Mouse (Mus musculus): ENCODE measurements around the gene Cox6b1. TPM values are rescaled to one million over a fixed set of nuclear protein-coding genes. Genes with fewer than 3 reads are reported as not detected.

The Cox6b1 gene
- polyA plus RNA-seq (2014; fragmentation: Illumina TruSeq; extraction: RNeasy Lipid Tissue Mini Kit (QIAGEN cat#74804); ENCODE audit: low read depth, low replicate concordance): 967 TPM

DNA sequence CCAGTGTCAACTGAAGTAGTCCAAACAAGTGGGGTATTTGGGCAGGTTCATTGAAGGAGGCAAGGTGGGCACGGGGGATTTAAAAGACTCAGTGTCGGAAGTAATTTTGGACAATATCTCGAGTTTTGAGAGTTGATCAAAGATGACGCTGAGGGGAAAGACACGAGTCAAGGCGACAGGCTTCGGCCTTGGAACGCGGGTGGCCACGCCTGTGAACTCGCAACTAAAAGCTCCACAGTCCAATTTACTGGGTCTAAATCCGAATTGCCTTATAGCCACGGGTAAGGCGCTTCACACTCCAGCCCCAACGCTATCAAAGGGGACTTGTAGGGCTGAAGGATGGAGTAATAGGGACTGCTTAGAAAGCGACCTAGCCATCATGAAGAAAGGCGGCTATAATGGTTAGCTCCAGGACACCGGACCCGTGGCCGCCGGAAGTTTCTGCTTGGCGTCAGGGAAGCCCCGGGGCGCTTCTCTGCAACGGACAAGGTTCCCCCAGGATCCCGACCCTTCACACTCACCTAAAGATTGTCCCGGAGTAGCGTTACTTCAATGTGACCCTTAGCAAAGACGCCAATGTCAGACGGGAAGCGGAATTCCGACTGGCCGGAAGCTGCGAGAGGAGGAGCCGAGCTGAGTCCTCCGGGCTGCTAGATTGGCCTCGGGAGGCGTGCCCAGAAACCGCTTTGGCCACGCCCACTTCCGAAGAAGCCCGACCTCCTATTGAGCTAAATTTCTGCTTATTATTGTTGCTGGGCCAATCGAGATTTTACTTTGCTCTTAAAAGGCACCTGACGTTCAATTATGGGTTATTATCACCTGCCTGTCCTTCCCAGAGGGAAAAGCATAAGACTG, at the start of gene Cox6b1:
Gene Cox6b1 (minus strand): TSS at position 622 of the 855 bp plus-strand sequence.

DNA sequence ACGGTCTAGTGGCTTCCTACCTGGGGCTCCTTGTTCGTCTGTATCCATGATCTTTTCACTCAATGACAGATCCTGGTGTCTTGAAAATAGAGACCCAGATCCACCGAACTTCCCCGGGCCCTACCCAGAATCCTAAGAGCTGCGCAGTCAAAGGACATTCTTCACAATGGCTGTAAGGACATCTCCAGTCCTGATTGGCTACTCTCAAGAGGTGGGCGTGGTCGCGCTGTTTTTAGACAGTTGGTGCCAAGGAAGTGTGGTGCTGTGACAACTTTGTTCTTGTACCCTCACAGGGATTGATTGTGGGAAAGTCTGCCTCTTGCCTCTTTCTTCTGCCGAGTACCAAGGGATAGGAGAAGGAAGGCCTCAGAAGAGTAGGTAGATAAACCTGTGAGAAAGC, 45.5 kb upstream of the Cox6b1 start, which contains the start of gene Pmis2:
Gene Pmis2 (minus strand): TSS at position 126 of the 400 bp plus-strand sequence.

DNA sequence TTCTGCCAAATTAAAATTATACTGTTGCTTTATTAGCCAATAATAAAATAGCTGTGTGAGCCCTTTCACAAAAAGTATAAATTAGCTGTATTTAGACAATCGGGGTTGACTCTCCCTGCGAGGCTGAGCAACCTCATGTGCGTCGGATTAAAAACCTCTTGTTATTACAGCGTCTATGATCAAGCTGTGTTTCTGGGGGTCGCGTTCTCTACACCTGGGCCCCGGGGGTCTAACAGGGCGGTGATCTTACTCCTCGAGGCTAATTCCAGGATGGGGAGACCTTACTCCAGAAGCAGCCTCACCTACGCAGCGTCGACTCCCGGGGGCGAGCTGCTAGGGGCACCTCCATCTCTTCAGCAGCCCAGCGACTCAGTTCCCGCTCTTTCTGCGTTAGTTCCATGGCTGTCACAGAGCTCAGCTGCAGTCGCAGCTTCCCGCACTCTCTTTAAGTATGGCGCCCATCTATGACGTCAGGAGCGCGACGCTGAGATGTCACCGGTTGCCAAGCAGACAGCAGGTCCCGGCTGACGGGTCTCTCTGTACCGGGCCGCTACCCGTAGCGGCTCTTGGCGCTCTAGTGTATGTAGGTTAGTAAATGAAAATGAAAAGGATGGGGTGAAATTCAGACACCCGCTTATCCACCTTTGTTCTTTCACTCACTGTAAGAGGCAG, 38.7 kb upstream of the Cox6b1 start, which contains the start of gene Haus5:
Gene Haus5 (minus strand): TSS at position 466 of the 672 bp plus-strand sequence.

DNA sequence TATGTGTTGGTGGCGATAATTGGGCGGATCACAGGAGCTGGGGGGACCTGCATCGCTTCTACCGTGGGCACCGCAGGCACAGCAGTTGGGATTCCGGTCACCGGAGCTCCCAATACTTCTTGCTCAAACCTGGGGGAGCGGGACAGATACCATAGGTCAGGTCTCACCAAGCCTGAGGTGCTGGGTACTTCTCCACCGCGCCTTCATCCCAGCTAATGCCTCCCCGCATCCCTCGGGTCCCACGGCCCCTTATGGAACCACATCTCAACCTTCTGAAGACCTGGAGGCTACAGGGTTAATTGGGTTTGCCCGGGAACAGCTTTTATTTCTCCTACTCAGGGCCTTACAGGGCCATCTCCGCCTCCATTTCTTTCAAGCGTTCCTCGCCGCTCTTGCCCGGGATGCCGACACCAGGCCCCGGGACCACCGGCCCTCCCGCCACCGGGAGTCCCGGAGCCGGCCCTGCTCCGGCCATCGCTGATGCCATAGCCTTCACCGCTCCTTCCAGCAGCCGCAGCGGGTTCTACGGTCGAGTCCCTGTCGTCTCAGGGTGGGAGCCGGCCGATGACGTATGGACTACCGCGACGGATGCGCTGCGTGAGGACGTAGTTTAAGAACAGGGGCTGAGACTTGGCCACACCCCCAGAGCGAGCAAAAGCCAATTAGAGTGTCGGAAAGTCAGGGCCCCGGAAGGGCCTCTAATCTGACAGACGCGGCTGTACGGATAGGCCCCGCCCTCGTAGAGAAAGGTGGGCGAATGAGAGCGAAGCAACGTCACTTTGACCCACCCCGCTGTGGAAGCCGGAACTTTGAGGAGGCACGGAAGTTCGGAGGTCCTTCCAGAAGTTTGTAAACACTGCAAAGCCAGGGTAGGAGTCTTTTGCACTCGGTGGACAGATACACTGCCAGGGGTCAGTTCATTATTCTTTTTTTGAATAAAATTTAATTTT, 23.9 kb upstream of the Cox6b1 start, which contains the start of gene Rbm42:
Gene Rbm42 (minus strand): TSS at position 727 of the 950 bp plus-strand sequence.

DNA sequence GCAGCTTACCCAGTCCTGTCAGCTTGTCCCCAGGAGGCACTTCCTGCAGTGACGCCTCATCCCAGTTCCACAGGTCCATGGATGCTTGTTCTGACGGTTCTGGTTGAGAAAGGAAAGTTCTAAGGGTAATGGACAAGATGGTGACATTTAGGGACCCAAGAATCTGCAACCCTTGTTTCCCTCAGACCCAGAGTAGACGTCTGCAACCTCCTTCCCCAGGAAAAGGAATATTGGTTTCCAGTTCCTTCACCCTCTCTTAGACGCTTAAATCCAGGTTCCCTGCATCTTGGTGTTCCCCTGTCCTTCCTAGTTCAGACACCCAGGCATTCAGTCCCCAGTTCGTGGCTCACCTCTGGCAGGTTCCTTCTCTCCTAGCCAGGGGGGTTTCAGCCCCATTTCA, 9.8 kb upstream of the Cox6b1 start, which contains the start of gene Etv2:
Gene Etv2 (minus strand): TSS at position 101 of the 400 bp plus-strand sequence.

DNA sequence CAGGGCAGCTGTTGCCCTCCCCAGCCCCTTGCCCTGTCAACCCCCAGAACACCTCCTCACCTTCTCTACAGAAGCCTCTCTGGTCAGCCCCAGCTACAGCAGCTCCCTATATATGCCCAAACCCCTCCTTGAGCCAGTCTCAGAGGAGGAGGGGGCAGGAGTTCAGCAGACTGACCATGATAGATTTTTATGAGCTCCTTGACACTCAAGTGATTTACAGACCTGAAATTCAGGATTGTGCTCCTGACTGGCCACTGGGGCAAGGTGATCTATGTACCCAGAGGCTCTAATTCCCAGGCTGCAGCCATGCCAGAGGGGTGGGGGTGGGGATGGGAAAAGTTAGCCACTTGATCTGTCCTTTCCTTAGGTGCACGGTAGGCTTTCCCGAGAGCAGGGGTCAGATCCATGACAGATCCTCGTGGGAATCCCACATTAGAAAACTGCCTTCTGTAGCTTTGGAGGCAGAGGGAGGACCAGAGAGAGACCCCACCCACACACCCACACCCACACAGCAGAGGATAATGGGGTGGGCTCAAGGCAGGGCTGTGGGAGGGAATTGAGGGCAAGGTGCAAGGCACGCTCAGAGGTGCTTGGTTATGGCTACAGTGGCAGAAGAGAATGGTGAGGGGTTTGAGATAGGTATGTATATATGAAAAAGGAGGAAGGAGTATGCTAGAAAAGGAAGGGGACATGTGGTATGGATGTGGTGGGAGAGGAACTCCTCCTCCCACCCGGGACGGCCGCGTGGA, 13.1 kb downstream of the Cox6b1 start, which contains the start of gene Upk1a:
Gene Upk1a (minus strand): TSS at position 194 of the 749 bp plus-strand sequence.

DNA sequence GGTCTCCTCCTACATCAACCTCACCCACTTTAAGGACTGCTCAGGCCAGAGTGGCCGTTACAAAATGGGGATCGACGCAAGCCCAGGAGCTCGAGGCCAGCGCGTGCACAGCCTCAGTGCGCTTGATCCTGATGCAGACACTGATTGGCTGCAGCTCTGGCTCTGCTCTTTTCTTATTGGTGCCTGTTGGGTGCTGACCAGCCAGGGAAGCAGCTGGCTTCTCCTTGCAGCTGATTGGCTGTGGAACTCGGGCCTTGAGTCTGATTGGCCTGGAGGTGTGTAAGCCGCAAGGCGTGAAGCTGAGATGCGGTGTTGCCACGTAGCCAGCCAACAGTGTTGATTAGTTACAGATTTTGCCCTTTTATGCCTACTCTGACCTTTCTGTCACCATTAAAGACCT, 27.2 kb downstream of the Cox6b1 start, which contains the start of gene Zbtb32:
Gene Zbtb32 (minus strand): TSS at position 124 of the 400 bp plus-strand sequence.

DNA sequence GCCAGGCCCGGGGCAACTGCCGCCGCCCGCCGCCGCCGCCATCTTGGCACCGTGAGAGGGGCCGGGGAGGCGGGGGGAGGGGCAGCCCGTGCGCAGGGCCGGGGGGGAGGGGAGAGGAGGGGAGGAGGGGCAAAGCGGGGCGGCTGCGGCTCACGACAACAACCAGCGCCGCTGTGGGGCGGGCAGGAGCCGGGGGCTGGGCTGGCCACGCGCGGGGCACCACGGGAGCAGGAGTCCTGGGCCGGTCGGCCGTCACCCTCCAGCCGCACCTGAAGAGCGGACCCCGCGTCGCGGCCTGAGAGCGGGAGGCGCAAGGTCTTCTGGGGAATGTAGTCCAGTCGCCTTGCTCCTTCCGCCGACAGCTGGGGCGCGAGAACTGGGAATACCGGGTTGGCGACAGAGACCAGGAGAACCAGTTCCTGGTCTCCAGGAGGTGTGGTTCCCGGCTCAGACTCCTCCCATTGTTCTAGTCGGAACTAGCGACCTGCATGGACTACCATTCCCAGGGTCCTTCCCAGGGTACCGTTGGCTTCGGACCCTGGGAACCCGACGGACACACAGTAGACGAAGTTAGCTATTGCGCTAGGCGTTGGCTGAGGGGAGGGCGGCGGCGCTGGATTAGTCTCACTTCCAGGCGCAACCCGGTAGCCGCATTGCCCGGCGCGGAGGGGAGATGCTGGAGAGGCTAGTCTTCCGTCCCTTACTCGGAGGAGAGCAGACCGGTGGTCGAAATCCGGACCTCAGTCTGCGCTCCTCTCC, 37.1 kb downstream of the Cox6b1 start, which contains the start of gene Kmt2b:
Gene Kmt2b (minus strand): TSS at position 51 of the 759 bp plus-strand sequence.

Other genes starting within 250 kb of the Cox6b1 start
- gene Tyrobp, start 212.4 kb downstream of the Cox6b1 start, polyA plus RNA-seq (2014; fragmentation: Illumina TruSeq; extraction: RNeasy Lipid Tissue Mini Kit (QIAGEN cat#74804); ENCODE audit: low read depth, low replicate concordance): 6.5 TPM
- gene Hcst, start 206.3 kb downstream of the Cox6b1 start, polyA plus RNA-seq (2014; fragmentation: Illumina TruSeq; extraction: RNeasy Lipid Tissue Mini Kit (QIAGEN cat#74804); ENCODE audit: low read depth, low replicate concordance): not detected
- not detected for gene Nfkbid, start 204.4 kb downstream of the Cox6b1 start, polyA plus RNA-seq (2014; fragmentation: Illumina TruSeq; extraction: RNeasy Lipid Tissue Mini Kit (QIAGEN cat#74804); ENCODE audit: low read depth, low replicate concordance)
- gene Aplp1, start 180.6 kb downstream of the Cox6b1 start, polyA plus RNA-seq (2014; fragmentation: Illumina TruSeq; extraction: RNeasy Lipid Tissue Mini Kit (QIAGEN cat#74804); ENCODE audit: low read depth, low replicate concordance): not detected
- gene Kirrel2, start 168.5 kb downstream of the Cox6b1 start, polyA plus RNA-seq (2014; fragmentation: Illumina TruSeq; extraction: RNeasy Lipid Tissue Mini Kit (QIAGEN cat#74804); ENCODE audit: low read depth, low replicate concordance): not detected
- gene Nphs1, start 167.8 kb downstream of the Cox6b1 start, polyA plus RNA-seq (2014; fragmentation: Illumina TruSeq; extraction: RNeasy Lipid Tissue Mini Kit (QIAGEN cat#74804); ENCODE audit: low read depth, low replicate concordance): not detected
- gene Prodh2, start 132.5 kb downstream of the Cox6b1 start, polyA plus RNA-seq (2014; fragmentation: Illumina TruSeq; extraction: RNeasy Lipid Tissue Mini Kit (QIAGEN cat#74804); ENCODE audit: low read depth, low replicate concordance): 10.0 TPM
- not detected for gene Arhgap33, start 91.1 kb downstream of the Cox6b1 start, polyA plus RNA-seq (2014; fragmentation: Illumina TruSeq; extraction: RNeasy Lipid Tissue Mini Kit (QIAGEN cat#74804); ENCODE audit: low read depth, low replicate concordance)
- 13.0 TPM for gene Hspb6, start 74.0 kb downstream of the Cox6b1 start, polyA plus RNA-seq (2014; fragmentation: Illumina TruSeq; extraction: RNeasy Lipid Tissue Mini Kit (QIAGEN cat#74804); ENCODE audit: low read depth, low replicate concordance)
- 0.34 TPM for gene Proser3, start 73.9 kb downstream of the Cox6b1 start, polyA plus RNA-seq (2014; fragmentation: Illumina TruSeq; extraction: RNeasy Lipid Tissue Mini Kit (QIAGEN cat#74804); ENCODE audit: low read depth, low replicate concordance)
- 5.1 TPM for gene Lin37, start 66.3 kb downstream of the Cox6b1 start, polyA plus RNA-seq (2014; fragmentation: Illumina TruSeq; extraction: RNeasy Lipid Tissue Mini Kit (QIAGEN cat#74804); ENCODE audit: low read depth, low replicate concordance)
- gene U2af1l4, start 62.9 kb downstream of the Cox6b1 start, polyA plus RNA-seq (2014; fragmentation: Illumina TruSeq; extraction: RNeasy Lipid Tissue Mini Kit (QIAGEN cat#74804); ENCODE audit: low read depth, low replicate concordance): 14.8 TPM
- 1.6 TPM for gene Gm49396, start 62.8 kb downstream of the Cox6b1 start, polyA plus RNA-seq (2014; fragmentation: Illumina TruSeq; extraction: RNeasy Lipid Tissue Mini Kit (QIAGEN cat#74804); ENCODE audit: low read depth, low replicate concordance)
- gene Psenen, start 62.5 kb downstream of the Cox6b1 start, polyA plus RNA-seq (2014; fragmentation: Illumina TruSeq; extraction: RNeasy Lipid Tissue Mini Kit (QIAGEN cat#74804); ENCODE audit: low read depth, low replicate concordance): 23.8 TPM
- gene Igflr1, start 60.7 kb downstream of the Cox6b1 start, polyA plus RNA-seq (2014; fragmentation: Illumina TruSeq; extraction: RNeasy Lipid Tissue Mini Kit (QIAGEN cat#74804); ENCODE audit: low read depth, low replicate concordance): not detected
- 2.6 TPM for gene Kmt2b, start 37.4 kb downstream of the Cox6b1 start, polyA plus RNA-seq (2014; fragmentation: Illumina TruSeq; extraction: RNeasy Lipid Tissue Mini Kit (QIAGEN cat#74804); ENCODE audit: low read depth, low replicate concordance)
- gene Zbtb32, start 27.2 kb downstream of the Cox6b1 start, polyA plus RNA-seq (2014; fragmentation: Illumina TruSeq; extraction: RNeasy Lipid Tissue Mini Kit (QIAGEN cat#74804); ENCODE audit: low read depth, low replicate concordance): not detected
- not detected for gene Upk1a, start 13.3 kb downstream of the Cox6b1 start, polyA plus RNA-seq (2014; fragmentation: Illumina TruSeq; extraction: RNeasy Lipid Tissue Mini Kit (QIAGEN cat#74804); ENCODE audit: low read depth, low replicate concordance)
- gene Etv2, start 9.7 kb upstream of the Cox6b1 start, polyA plus RNA-seq (2014; fragmentation: Illumina TruSeq; extraction: RNeasy Lipid Tissue Mini Kit (QIAGEN cat#74804); ENCODE audit: low read depth, low replicate concordance): not detected
- gene Rbm42, start 24.2 kb upstream of the Cox6b1 start, polyA plus RNA-seq (2014; fragmentation: Illumina TruSeq; extraction: RNeasy Lipid Tissue Mini Kit (QIAGEN cat#74804); ENCODE audit: low read depth, low replicate concordance): 0.50 TPM
- 0.93 TPM for gene Haus5, start 38.8 kb upstream of the Cox6b1 start, polyA plus RNA-seq (2014; fragmentation: Illumina TruSeq; extraction: RNeasy Lipid Tissue Mini Kit (QIAGEN cat#74804); ENCODE audit: low read depth, low replicate concordance)
- not detected for gene Pmis2, start 45.5 kb upstream of the Cox6b1 start, polyA plus RNA-seq (2014; fragmentation: Illumina TruSeq; extraction: RNeasy Lipid Tissue Mini Kit (QIAGEN cat#74804); ENCODE audit: low read depth, low replicate concordance)
- not detected for gene 2200002J24Rik, start 72.8 kb upstream of the Cox6b1 start, polyA plus RNA-seq (2014; fragmentation: Illumina TruSeq; extraction: RNeasy Lipid Tissue Mini Kit (QIAGEN cat#74804); ENCODE audit: low read depth, low replicate concordance)
- 0.21 TPM for gene Atp4a, start 86.1 kb upstream of the Cox6b1 start, polyA plus RNA-seq (2014; fragmentation: Illumina TruSeq; extraction: RNeasy Lipid Tissue Mini Kit (QIAGEN cat#74804); ENCODE audit: low read depth, low replicate concordance)
- gene Tmem147, start 103.4 kb upstream of the Cox6b1 start, polyA plus RNA-seq (2014; fragmentation: Illumina TruSeq; extraction: RNeasy Lipid Tissue Mini Kit (QIAGEN cat#74804); ENCODE audit: low read depth, low replicate concordance): 28.3 TPM
- gene Gapdhs, start 117.5 kb upstream of the Cox6b1 start, polyA plus RNA-seq (2014; fragmentation: Illumina TruSeq; extraction: RNeasy Lipid Tissue Mini Kit (QIAGEN cat#74804); ENCODE audit: low read depth, low replicate concordance): not detected
- gene Sbsn, start 125.3 kb upstream of the Cox6b1 start, polyA plus RNA-seq (2014; fragmentation: Illumina TruSeq; extraction: RNeasy Lipid Tissue Mini Kit (QIAGEN cat#74804); ENCODE audit: low read depth, low replicate concordance): not detected
- gene Dmkn, start 137.6 kb upstream of the Cox6b1 start, polyA plus RNA-seq (2014; fragmentation: Illumina TruSeq; extraction: RNeasy Lipid Tissue Mini Kit (QIAGEN cat#74804); ENCODE audit: low read depth, low replicate concordance): not detected
- not detected for gene Krtdap, start 161.7 kb upstream of the Cox6b1 start, polyA plus RNA-seq (2014; fragmentation: Illumina TruSeq; extraction: RNeasy Lipid Tissue Mini Kit (QIAGEN cat#74804); ENCODE audit: low read depth, low replicate concordance)
- not detected for gene Ffar2, start 197.6 kb upstream of the Cox6b1 start, polyA plus RNA-seq (2014; fragmentation: Illumina TruSeq; extraction: RNeasy Lipid Tissue Mini Kit (QIAGEN cat#74804); ENCODE audit: low read depth, low replicate concordance)
- not detected for gene Ffar3, start 230.0 kb upstream of the Cox6b1 start, polyA plus RNA-seq (2014; fragmentation: Illumina TruSeq; extraction: RNeasy Lipid Tissue Mini Kit (QIAGEN cat#74804); ENCODE audit: low read depth, low replicate concordance)
- gene Ffar1, start 235.4 kb upstream of the Cox6b1 start, polyA plus RNA-seq (2014; fragmentation: Illumina TruSeq; extraction: RNeasy Lipid Tissue Mini Kit (QIAGEN cat#74804); ENCODE audit: low read depth, low replicate concordance): not detected